8 mouse cellular contexts compared by ENCODE assay signal in genomic region chr5:138995721-138996311, GRCm38 (mm10). TPM values are rescaled to one million over a fixed set of nuclear protein-coding genes. Genes with fewer than 3 reads are reported as not detected.
A peak's percentile ranks its signal among the peaks of the same experiment; 100 is the strongest.
DNase-seq lines count a peak whose midpoint lies in the region; ATAC-seq lines count a peak whose summit lies in the region.

No protein-coding gene starts in this region.

- WGBS in hindbrain, embryonic 11.5 days: under 1% methylated on average over 48 of the region's 52 CpGs
- WGBS in lung, embryonic 16.5 days: 0% methylated on average over 38 of the region's 52 CpGs

- ATAC-seq in hindbrain, embryonic 11.5 days (ENCODE audit: low FRiP score): peak; percentile 55
- peak; percentile 58 for ATAC-seq in lung, embryonic 16.5 days (ENCODE audit: low read depth)

- peak; percentile 87 for DNase-seq in NIH3T3 (ENCODE audit: low read depth)
- DNase-seq in cerebellum, adult 9-11 months: peak; percentile 79
- peak; percentile 43 to 49 for DNase-seq in frontal cortex, postnatal 25 days (ENCODE audit: low spot score in 2 of 2)
- peak; percentile 80 for DNase-seq in hindbrain, embryonic 11.5 days (ENCODE audit: low spot score)
- DNase-seq in layer of hippocampus, postnatal 14 days (ENCODE audit: low spot score in 2 of 2): peak; percentile 57 to 66
- DNase-seq in retina, embryonic 14.5 days (ENCODE audit: low spot score): peak; percentile 76
- no peak for DNase-seq in T-cell, adult 2 months (ENCODE audit: low spot score)

- H3K36me3 ChIP-seq in hindbrain, embryonic 11.5 days (ENCODE audit: control insufficient read depth, insufficient read depth, low read length): no peaks in the 10 kb centered on the region
- H3K36me3 ChIP-seq in lung, embryonic 16.5 days (ENCODE audit: control insufficient read depth, insufficient read depth, low read length): no peaks in the 10 kb centered on the region

- H3K27me3 ChIP-seq in hindbrain, embryonic 11.5 days (ENCODE audit: control insufficient read depth, insufficient read depth, low read length): peaks cover 79% of the 10 kb centered on the region
- H3K27me3 ChIP-seq in lung, embryonic 16.5 days (ENCODE audit: control insufficient read depth, insufficient read depth, low read depth, low read length): peaks cover 51% of the 10 kb centered on the region

- peak overlapping the region; percentile 79; the same call in 1 of the 2 replicates for H3K27ac ChIP-seq in hindbrain, embryonic 11.5 days (ENCODE audit: low read depth, low read length)
- peak overlapping the region; percentile 97 for H3K27ac ChIP-seq in lung, embryonic 16.5 days (ENCODE audit: low read length)

- H3K4me2 ChIP-seq in hindbrain, embryonic 11.5 days (replicated peaks; ENCODE audit: low read depth, low read length): peak overlapping the region; percentile 98
- peak overlapping the region; percentile 88 for H3K4me2 ChIP-seq in lung, embryonic 16.5 days (ENCODE audit: low read depth, low read length)

- peaks cover 26% of the 10 kb centered on the region for H3K4me1 ChIP-seq in hindbrain, embryonic 11.5 days (replicated peaks; ENCODE audit: control insufficient read depth, insufficient read depth, low read length)
- peaks cover 66% of the 10 kb centered on the region for H3K4me1 ChIP-seq in lung, embryonic 16.5 days (replicated peaks; ENCODE audit: control insufficient read depth, insufficient read depth, low read length)

- peak overlapping the region; percentile 63 for H3K4me3 ChIP-seq in hindbrain, embryonic 11.5 days (ENCODE audit: low read depth, low read length)
- H3K4me3 ChIP-seq in lung, embryonic 16.5 days (ENCODE audit: low read length): peak overlapping the region; percentile 80

- no peaks in the 10 kb centered on the region for H3K9me3 ChIP-seq in hindbrain, embryonic 11.5 days (ENCODE audit: control insufficient read depth, low read length)
- H3K9me3 ChIP-seq in lung, embryonic 16.5 days (ENCODE audit: control insufficient read depth, low read length): no peaks in the 10 kb centered on the region

- H3K9ac ChIP-seq in hindbrain, embryonic 11.5 days (ENCODE audit: low read depth, low read length): peak overlapping the region; percentile 74
- H3K9ac ChIP-seq in lung, embryonic 16.5 days (ENCODE audit: low read length): peak overlapping the region; percentile 88

RNA-seq across cellular contexts. Expression of gene Pdgfa, which starts 1.4 kb away (rescaled TPM):
- 10.9 and 12.4 TPM in 2 replicates for polyA plus RNA-seq in hindbrain, embryonic 11.5 days (2014; fragmentation: Nextera tagmentation; extraction: Ambion mirVana)
- 10 to 100 TPM; 50.2 to 50.3 TPM for total RNA-seq in layer of hippocampus, postnatal 14 days (2021)
- 56.7 and 58.2 TPM in 2 replicates for polyA plus RNA-seq in lung, embryonic 16.5 days (2015; fragmentation: Nextera tagmentation; extraction: Ambion mirVana)
